Mouse (Mus musculus): Measurements from ENCODE around the gene Slc22a19.
"Not testable (repeated sequence)": the region's sequence is repeated elsewhere in the genome, so short reads cannot be mapped to it uniquely, and the experiment has no call there.

Gene Slc22a19

GRCm38 (mm10) chr19:7711148-7711547, at the start of gene Slc22a19:
Slc22a19 (minus strand) TSS chr19:7711310.
- no peak for DNase-seq

GRCm38 (mm10) chr19:7753371-7753770, 42.3 kb upstream of the Slc22a19 start:
- not testable (repeated sequence) for DNase-seq

GRCm38 (mm10) chr19:7729543-7729942, 18.4 kb upstream of the Slc22a19 start:
- no peak for DNase-seq

GRCm38 (mm10) chr19:7693104-7693503, 18.0 kb downstream of the Slc22a19 start:
- DNase-seq: not testable (repeated sequence)

GRCm38 (mm10) chr19:7691259-7691658, 19.9 kb downstream of the Slc22a19 start:
- DNase-seq: no peak

- DNase-seq: no peak
Measured at GRCm38 (mm10) chr19:7687988-7688387, 23.1 kb downstream of the Slc22a19 start.

- no peak for DNase-seq
Measured at GRCm38 (mm10) chr19:7672033-7672432, 39.1 kb downstream of the Slc22a19 start.

- no peak for DNase-seq
Measured at GRCm38 (mm10) chr19:7648913-7649666, 62.0 kb downstream of the Slc22a19 start.

- no peak for DNase-seq
Measured at GRCm38 (mm10) chr19:7633786-7634185, 77.3 kb downstream of the Slc22a19 start.

- DNase-seq: no peak
Measured at GRCm38 (mm10) chr19:7633021-7633420, 78.1 kb downstream of the Slc22a19 start.

Data from lung, postnatal 10 days (tissue).